Mouse (Mus musculus): Measurements from ENCODE around the gene Celsr3. TPM values are rescaled to one million over a fixed set of nuclear protein-coding genes. Genes with fewer than 3 reads are reported as not detected.

The Celsr3 gene
- polyA plus RNA-seq, 1 experiment from 2014 or later, result 0.06 TPM

GRCm38 (mm10) chr9:108806379-108806778, 19.7 kb upstream of the Celsr3 start:
- ChIA-PET POLR2A (no interaction called here), CTCF (interaction anchor here (0.8 kb wide), 1 partner anchor 39 kb away, joined by 3 read pairs; no protein-coding TSS in a partner anchor)
- DNase-seq (ENCODE audit: low read depth, low spot score) (no peak), ATAC-seq (no peak)
- TF ChIP-seq CTCF (IDR thresholded peaks at IDR 0.05), result no peak
- H3K27me3 ChIP-seq, result no peaks in the 10 kb centered on the region
- in situ Hi-C loops (cut with MboI; ENCODE audit: low pct_unique_long_range_greater_than_20kb), result no loop called here

- no peaks in the 10 kb centered on the region for H3K27me3 ChIP-seq
- no peak for TF ChIP-seq CTCF (IDR thresholded peaks at IDR 0.05)
- ATAC-seq (no peak), DNase-seq (ENCODE audit: low read depth, low spot score) (no peak)
- in situ Hi-C loops (cut with MboI; ENCODE audit: low pct_unique_long_range_greater_than_20kb), result no loop called here
- ChIA-PET POLR2A (no interaction called here), CTCF (interaction anchor here (0.8 to 2.3 kb wide), 2 partner anchors 13 to 39 kb away, joined by 3 to 6 read pairs; no protein-coding TSS in a partner anchor)
Measured at GRCm38 (mm10) chr9:108806831-108807230, 19.3 kb upstream of the Celsr3 start.

GRCm38 (mm10) chr9:108807674-108808073, 18.4 kb upstream of the Celsr3 start:
- in situ Hi-C loops (cut with MboI; ENCODE audit: low pct_unique_long_range_greater_than_20kb), result no loop called here
- DNase-seq (ENCODE audit: low read depth, low spot score) (no peak), ATAC-seq (no peak)
- POLR2A ChIA-PET, result no interaction called here
- no peak for TF ChIP-seq CTCF (IDR thresholded peaks at IDR 0.05)
- CTCF ChIA-PET, result interaction anchor here (1.3 to 2.3 kb wide), 3 partner anchors 9 to 26 kb away, joined by 3 to 6 read pairs (median 5); no protein-coding TSS in a partner anchor
- H3K27me3 ChIP-seq, result no peaks in the 10 kb centered on the region

- CTCF ChIA-PET, result interaction anchor here (1.2 to 2.3 kb wide), 5 partner anchors 10 to 54 kb away, joined by 3 to 6 read pairs (median 5); no protein-coding TSS in a partner anchor
- DNase-seq (ENCODE audit: low read depth, low spot score), result no peak
- in situ Hi-C loops (cut with MboI; ENCODE audit: low pct_unique_long_range_greater_than_20kb), result no loop called here
- no peaks in the 10 kb centered on the region for H3K27me3 ChIP-seq
- peak; percentile 85 for ATAC-seq
- no peak for TF ChIP-seq CTCF (IDR thresholded peaks at IDR 0.05)
- POLR2A ChIA-PET, result no interaction called here
Measured at GRCm38 (mm10) chr9:108808163-108808665, 17.9 kb upstream of the Celsr3 start, which contains the start of gene Nckipsd. Gene Nckipsd (plus strand): TSS chr9:108808368.

GRCm38 (mm10) chr9:108809188-108809587, 16.9 kb upstream of the Celsr3 start:
- DNase-seq (ENCODE audit: low read depth, low spot score) (no peak), ATAC-seq (no peak)
- no peak for TF ChIP-seq CTCF (IDR thresholded peaks at IDR 0.05)
- no peaks in the 10 kb centered on the region for H3K27me3 ChIP-seq
- in situ Hi-C loops (cut with MboI; ENCODE audit: low pct_unique_long_range_greater_than_20kb), result no loop called here
- ChIA-PET POLR2A (interaction anchor here (1.0 to 2.0 kb wide), 3 partner anchors 9 to 24 kb away, joined by 3 to 7 read pairs (median 6); no protein-coding TSS in a partner anchor), CTCF (interaction anchor here (1.2 to 2.3 kb wide), 5 partner anchors 9 to 55 kb away, joined by 3 to 6 read pairs (median 4); no protein-coding TSS in a partner anchor)

DNA sequence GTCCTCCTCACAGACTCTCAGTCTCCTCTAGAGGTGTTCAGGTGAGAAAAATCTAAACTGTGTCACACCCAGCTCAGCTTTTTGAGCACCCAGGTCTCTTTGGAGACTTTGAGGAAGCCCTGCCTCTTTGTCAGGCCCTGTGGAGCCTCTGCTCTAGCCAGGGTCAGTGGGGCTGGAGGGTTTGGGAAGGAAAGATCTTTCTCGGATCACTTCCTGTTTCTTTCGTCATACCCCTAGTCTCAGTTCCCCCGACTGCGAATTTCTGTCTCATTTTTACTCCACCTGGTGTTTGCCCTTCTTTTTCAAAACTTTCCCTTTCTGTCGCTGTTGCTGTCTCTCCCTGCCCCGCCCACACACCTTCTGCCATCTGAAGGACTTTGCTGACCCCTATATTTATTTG, 16.4 kb upstream of the Celsr3 start:
- DNase-seq (ENCODE audit: low read depth, low spot score) (no peak), ATAC-seq (no peak)
- ChIA-PET CTCF (interaction anchor here (1.5 to 1.7 kb wide), 2 partner anchors 8 to 50 kb away, joined by 3 to 4 read pairs; no protein-coding TSS in a partner anchor), POLR2A (interaction anchor here (1.0 to 2.0 kb wide), 3 partner anchors 8 to 24 kb away, joined by 3 to 7 read pairs (median 6); no protein-coding TSS in a partner anchor)
- no peaks in the 10 kb centered on the region for H3K27me3 ChIP-seq
- no peak for TF ChIP-seq CTCF (IDR thresholded peaks at IDR 0.05)
- in situ Hi-C loops (cut with MboI; ENCODE audit: low pct_unique_long_range_greater_than_20kb), result no loop called here

- no peak for ATAC-seq
- POLR2A ChIA-PET, result interaction anchor here (1.9 to 2.0 kb wide), 2 partner anchors 16 to 25 kb away, joined by 6 to 7 read pairs; no protein-coding TSS in a partner anchor
Measured at GRCm38 (mm10) chr9:108810516-108810915, 15.6 kb upstream of the Celsr3 start.

DNA sequence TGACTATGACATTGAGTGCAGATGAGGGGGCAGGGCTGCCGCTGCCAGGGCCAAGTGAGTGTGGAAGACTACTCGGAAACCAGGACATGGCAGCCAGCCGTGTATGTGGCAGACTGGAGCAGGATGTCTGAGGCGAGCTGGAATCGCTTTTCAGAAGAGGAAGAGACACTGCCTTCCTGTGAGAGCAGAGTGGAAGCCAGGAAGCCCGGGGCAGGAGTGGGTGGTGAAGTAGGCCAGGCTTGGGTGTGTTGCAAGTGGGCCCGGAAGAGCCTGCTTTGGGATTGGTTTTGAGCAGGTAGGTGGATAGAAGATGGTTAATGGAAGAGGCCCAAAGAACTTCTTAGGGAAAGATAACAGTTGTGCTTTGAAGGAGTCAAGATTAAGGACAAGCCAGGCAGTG, 10.6 kb upstream of the Celsr3 start:
- ChIA-PET CTCF (no interaction called here), POLR2A (no interaction called here)
- H3K27me3 ChIP-seq, result no peaks in the 10 kb centered on the region
- ATAC-seq, result no peak
- no peak for TF ChIP-seq CTCF (IDR thresholded peaks at IDR 0.05)
- DNase-seq (ENCODE audit: low read depth, low spot score), result no peak
- in situ Hi-C loops (cut with MboI; ENCODE audit: low pct_unique_long_range_greater_than_20kb), result no loop called here

More at GRCm38 (mm10) chr9:108810516-108810915, 15.6 kb upstream of the Celsr3 start:
- in situ Hi-C loops (cut with MboI; ENCODE audit: low pct_unique_long_range_greater_than_20kb), result no loop called here
- TF ChIP-seq CTCF (IDR thresholded peaks at IDR 0.05), result no peak
- H3K27me3 ChIP-seq, result no peaks in the 10 kb centered on the region
- CTCF ChIA-PET, result no interaction called here
- DNase-seq (ENCODE audit: low read depth, low spot score), result no peak

- no peak for TF ChIP-seq CTCF (IDR thresholded peaks at IDR 0.05)
- DNase-seq (ENCODE audit: low read depth, low spot score) (no peak), ATAC-seq (peak; percentile 35)
- ChIA-PET POLR2A (no interaction called here), CTCF (interaction anchor here (0.7 to 1.7 kb wide), 6 partner anchors 12 to 71 kb away, joined by 3 to 6 read pairs (median 4); partner anchors contain the start of gene Nckipsd)
- H3K27me3 ChIP-seq, result peaks cover 13% of the 10 kb centered on the region
- in situ Hi-C loops (cut with MboI; ENCODE audit: low pct_unique_long_range_greater_than_20kb), result no loop called here
Measured at GRCm38 (mm10) chr9:108819495-108819894, 6.6 kb upstream of the Celsr3 start.

- no peak for ATAC-seq
- peaks cover 18% of the 10 kb centered on the region for H3K27me3 ChIP-seq
- no peak for TF ChIP-seq CTCF (IDR thresholded peaks at IDR 0.05)
- no peak for DNase-seq (ENCODE audit: low read depth, low spot score)
- CTCF ChIA-PET, result interaction anchor here (1.0 to 1.7 kb wide), 4 partner anchors 12 to 72 kb away, joined by 3 to 6 read pairs (median 5); partner anchors contain the start of gene Nckipsd
- POLR2A ChIA-PET, result no interaction called here
- in situ Hi-C loops (cut with MboI; ENCODE audit: low pct_unique_long_range_greater_than_20kb), result no loop called here
Measured at GRCm38 (mm10) chr9:108820077-108820476, 6.0 kb upstream of the Celsr3 start.

DNA sequence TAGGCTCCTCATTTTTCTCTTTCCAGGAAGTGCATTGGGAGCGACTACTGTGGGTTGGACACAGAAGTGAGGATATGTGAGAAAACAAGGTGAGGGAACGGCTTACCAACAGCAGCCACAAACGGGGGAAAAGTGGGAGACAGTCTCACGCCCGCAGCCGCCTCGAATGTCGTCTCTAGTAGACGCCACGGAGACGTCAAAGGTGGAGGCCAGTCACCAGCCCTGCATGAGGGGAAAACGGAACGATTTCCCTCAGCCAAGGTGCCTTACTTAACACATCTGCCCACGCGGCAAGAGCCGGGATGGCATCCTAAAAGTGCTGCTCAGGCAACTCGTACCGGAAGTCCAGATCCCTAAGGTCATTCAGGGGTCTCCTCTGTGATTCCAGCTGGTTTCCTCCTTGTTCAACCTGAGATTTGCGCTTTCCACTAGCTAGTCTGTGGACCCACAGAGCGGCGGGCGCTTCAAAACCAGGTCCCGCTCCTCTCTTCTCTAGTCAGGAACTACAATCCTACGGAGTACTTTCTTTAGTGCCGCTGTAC, 1.9 kb upstream of the Celsr3 start:
- H3K27me3 ChIP-seq, result peaks cover 44% of the 10 kb centered on the region
- ChIA-PET POLR2A (no interaction called here), CTCF (no interaction called here)
- TF ChIP-seq CTCF (IDR thresholded peaks at IDR 0.05), result no peak
- no peak for ATAC-seq
- no peak for DNase-seq (ENCODE audit: low read depth, low spot score)
- in situ Hi-C loops (cut with MboI; ENCODE audit: low pct_unique_long_range_greater_than_20kb), result no loop called here
